ENCODE assay signal across 39 mouse cellular contexts in the genomic region with DNA sequence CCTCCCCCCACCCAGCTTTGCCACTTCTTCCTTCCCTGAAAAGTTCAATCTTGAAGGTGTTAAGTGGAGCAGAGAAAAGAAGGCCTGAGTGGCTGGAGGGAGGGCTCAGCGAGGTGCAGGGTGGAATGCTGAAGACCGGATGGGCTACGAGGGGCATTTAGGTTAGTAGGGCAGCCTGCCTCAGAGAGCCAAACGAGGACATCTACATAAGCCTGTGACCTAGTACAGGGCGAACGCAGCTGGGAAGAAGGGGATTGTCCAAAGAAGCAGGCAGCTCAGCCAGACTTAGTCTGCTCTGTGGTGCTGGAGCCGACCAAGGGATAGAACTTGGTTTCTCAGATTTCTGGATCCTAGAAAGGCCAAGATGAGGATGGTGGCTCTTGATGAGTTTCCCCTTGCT. TPM values are rescaled to one million over a fixed set of nuclear protein-coding genes. Genes with fewer than 3 reads are reported as not detected.
"Had no signal": no experiment of that assay in that cellular context is flagged by ENCODE, and none has a peak within 500 bp of the region (broad histone marks: within the 10 kb centered on the region; RNA-seq: fewer than 3 reads in every experiment).

No protein-coding gene starts in this region.

- H3K4me1 ChIP-seq: heart, embryonic 15.5 days; hindbrain, embryonic 13.5 days; hindbrain, embryonic 15.5 days; kidney, embryonic 15.5 days; limb, embryonic 13.5 days; limb, embryonic 15.5 days had no signal

- H3K9ac ChIP-seq: heart, embryonic 13.5 days; heart, embryonic 15.5 days; hindbrain, embryonic 13.5 days; hindbrain, embryonic 15.5 days; kidney, embryonic 15.5 days; limb, embryonic 13.5 days; limb, embryonic 15.5 days; liver, embryonic 12.5 days had no signal

- H3K4me3 ChIP-seq: heart, embryonic 13.5 days; heart, embryonic 15.5 days; hindbrain, embryonic 13.5 days; hindbrain, embryonic 15.5 days; kidney, embryonic 15.5 days; limb, embryonic 13.5 days; limb, embryonic 15.5 days; liver, embryonic 12.5 days had no signal

- H3K27ac ChIP-seq: heart, embryonic 13.5 days; heart, embryonic 15.5 days; hindbrain, embryonic 13.5 days; hindbrain, embryonic 15.5 days; hindbrain, postnatal 0 days; kidney, embryonic 15.5 days; kidney, postnatal 0 days; limb, embryonic 13.5 days; limb, embryonic 15.5 days; liver, embryonic 12.5 days had no signal

- DNase-seq: gastrocnemius, postnatal 14 days; gastrocnemius, postnatal 36 days; heart, adult 18-20 months; heart, postnatal 14 days; heart, postnatal 36 days; kidney, adult 11 months; kidney, adult 2 months; kidney, adult 9 months; kidney, postnatal 14 days; kidney, postnatal 36 days; layer of hippocampus, adult 9-11 months; layer of hippocampus, postnatal 36 days; left cerebral cortex, postnatal 4 days had no signal

- ATAC-seq: hindbrain, postnatal 0 days; intestine, embryonic 16.5 days; liver, embryonic 12.5 days had no signal

- H3K27me3 ChIP-seq: heart, embryonic 13.5 days; heart, embryonic 15.5 days; hindbrain, embryonic 13.5 days; hindbrain, embryonic 15.5 days; kidney, embryonic 15.5 days; limb, embryonic 13.5 days; limb, embryonic 15.5 days; liver, embryonic 12.5 days had no signal

- H3K36me3 ChIP-seq: heart, embryonic 13.5 days; heart, embryonic 15.5 days; hindbrain, embryonic 13.5 days; hindbrain, embryonic 15.5 days; kidney, embryonic 15.5 days; limb, embryonic 13.5 days; limb, embryonic 15.5 days; liver, embryonic 12.5 days had no signal

RNA-seq across cellular contexts. Expression of a gene that starts 44.2 kb away (rescaled TPM):
- total RNA-seq: gastrocnemius, adult 18-20 months; gastrocnemius, adult 8-10 months; gastrocnemius, postnatal 14 days; gastrocnemius, postnatal 36 days; hematopoietic stem cell, adult 5-6 weeks; hindbrain, postnatal 0 days; layer of hippocampus, adult 18-20 months; layer of hippocampus, adult 8-10 months; layer of hippocampus, postnatal 14 days; layer of hippocampus, postnatal 36 days; left cerebral cortex, adult 18-20 months; left cerebral cortex, adult 8-10 months; left cerebral cortex, postnatal 10 days; left cerebral cortex, postnatal 25 days; left cerebral cortex, postnatal 4 days; liver, adult 2 months had no signal
- polyA plus RNA-seq: gonadal fat pad, adult 2 months; hindbrain, embryonic 11.5 days; hindbrain, embryonic 13.5 days; hindbrain, embryonic 15.5 days; intestine, embryonic 14.5 days; kidney, adult 2 months; limb, embryonic 11.5 days; limb, embryonic 13.5 days; liver, adult 2 months; liver, embryonic 12.5 days had no signal
